Mouse (Mus musculus): ENCODE measurements around the gene Mapk12.

- TF ChIP-seq CTCF (IDR thresholded peaks at IDR 0.05; ENCODE audit: low read depth, low read length): no peak
- no peak for TF ChIP-seq POLR2A (IDR thresholded peaks at IDR 0.05; ENCODE audit: extremely low read depth, insufficient read depth, low read length)
These were observed 36.6 kb downstream of the Mapk12 start for GRCm38 (mm10) chr15:89103921-89104320.

Data from liver, adult 2 months (tissue).